ENCODE assay signal across 10 mouse cellular contexts in genomic region chr2:127484476-127485170, GRCm38 (mm10). TPM values are rescaled to one million over a fixed set of nuclear protein-coding genes. Genes with fewer than 3 reads are reported as not detected.
DNase-seq lines count a peak whose midpoint lies in the region; ATAC-seq lines count a peak whose summit lies in the region.
"Had no signal": no experiment of that assay in that cellular context is flagged by ENCODE, and none has a peak within 500 bp of the region (broad histone marks: within the 10 kb centered on the region; RNA-seq: fewer than 3 reads in every experiment).

No protein-coding gene starts in this region.

- H3K9me3 ChIP-seq in forebrain, embryonic 13.5 days (replicated peaks), result no peaks in the 10 kb centered on the region
- H3K9me3 ChIP-seq: G1E had no signal

- H3K36me3 ChIP-seq in forebrain, embryonic 13.5 days (ENCODE audit: poor library complexity, severe bottlenecking), result no peaks in the 10 kb centered on the region
- H3K36me3 ChIP-seq: G1E had no signal

- peak; percentile 73 for ATAC-seq in forebrain, embryonic 13.5 days

- intact Hi-C loops in heart, postnatal 14 days (cut with DNase I), result no loop called here

- peaks cover 36% of the 10 kb centered on the region for H3K4me1 ChIP-seq in forebrain, embryonic 13.5 days

- peak; percentile 60 to 62 for DNase-seq in right cerebral cortex, postnatal 10 days (ENCODE audit: low spot score in 2 of 2)
- DNase-seq in right cerebral cortex, postnatal 25 days, result no peak
- DNase-seq in heart, postnatal 14 days, result peak; percentile 70 to 78
- peak; percentile 91 for DNase-seq in kidney, postnatal 14 days
- peak; percentile 84 for DNase-seq in lung, postnatal 36 days
- peak; percentile 38 for DNase-seq in skeletal muscle tissue, adult 2 months (ENCODE audit: low read depth, low spot score)
- DNase-seq in spleen, adult 12 weeks (ENCODE audit: low spot score), result no peak

- H3K27me3 ChIP-seq in forebrain, embryonic 13.5 days, result peaks cover 64% of the 10 kb centered on the region

- peak overlapping the region; percentile 44 for H3K4me2 ChIP-seq in forebrain, embryonic 13.5 days

- peak overlapping the region; percentile 30; the same call in 1 of the 2 replicates for H3K9ac ChIP-seq in forebrain, embryonic 13.5 days

- peak overlapping the region; percentile 23 for H3K4me3 ChIP-seq in forebrain, embryonic 13.5 days

- WGBS in forebrain, embryonic 13.5 days, result 8% methylated on average over 19 of the region's 19 CpGs

- no peak overlapping the region for H3K27ac ChIP-seq in forebrain, embryonic 13.5 days

RNA-seq across cellular contexts. Expression of gene Kcnip3, which starts 37.3 kb away (rescaled TPM):
- polyA plus RNA-seq in forebrain, embryonic 13.5 days (2015; fragmentation: Nextera tagmentation; extraction: Ambion mirVana), result 5.2 and 6.3 TPM in 2 replicates
- total RNA-seq in heart, postnatal 14 days (2021), result 1 to 10 TPM; 1.5 to 1.8 TPM

RNA-seq across cellular contexts. Expression of gene Fahd2a, which starts 40.3 kb away (rescaled TPM):
- polyA plus RNA-seq in forebrain, embryonic 13.5 days (2015; fragmentation: Nextera tagmentation; extraction: Ambion mirVana), result 28.2 and 31.6 TPM in 2 replicates
- 10 to 100 TPM; 25.9 to 30.2 TPM for total RNA-seq in heart, postnatal 14 days (2021)

RNA-seq across cellular contexts. Expression of gene Prom2, which starts 56.6 kb away (rescaled TPM):
- polyA plus RNA-seq in forebrain, embryonic 13.5 days (2015; fragmentation: Nextera tagmentation; extraction: Ambion mirVana), result not detected in 2 replicates
- total RNA-seq in heart, postnatal 14 days (2021), result not detected
- total RNA-seq: gastrocnemius, postnatal 4 days had no signal
- polyA plus RNA-seq: G1E had no signal

RNA-seq across cellular contexts. Expression of gene Gpat2, which starts 59.6 kb away (rescaled TPM):
- polyA plus RNA-seq in forebrain, embryonic 13.5 days (2015; fragmentation: Nextera tagmentation; extraction: Ambion mirVana), result 0.12 and 0.13 TPM in 2 replicates
- total RNA-seq in heart, postnatal 14 days (2021), result under 1 TPM in 1 of 2 experiments, not detected in 1; 0.12 TPM
- total RNA-seq: G1E had no signal
- polyA plus RNA-seq: G1E had no signal

Comparison
In these comparisons a context has a peak if more than half of its experiments do, and no peak if none do; other contexts are left out.
1. DNase-seq: peak in right cerebral cortex, postnatal 10 days (2 of 2), heart, postnatal 14 days (2 of 2), kidney, postnatal 14 days (single experiment), lung, postnatal 36 days (single experiment) and skeletal muscle tissue, adult 2 months (single experiment); none in right cerebral cortex, postnatal 25 days (single experiment) and spleen, adult 12 weeks (single experiment).